Mouse (Mus musculus): ENCODE data around the gene Syne1. TPM values are rescaled to one million over a fixed set of nuclear protein-coding genes. Genes with fewer than 3 reads are reported as not detected.

Syne1 gene
- polyA plus RNA-seq, 1 experiment from 2014 or later, result 3.1 TPM

DNA sequence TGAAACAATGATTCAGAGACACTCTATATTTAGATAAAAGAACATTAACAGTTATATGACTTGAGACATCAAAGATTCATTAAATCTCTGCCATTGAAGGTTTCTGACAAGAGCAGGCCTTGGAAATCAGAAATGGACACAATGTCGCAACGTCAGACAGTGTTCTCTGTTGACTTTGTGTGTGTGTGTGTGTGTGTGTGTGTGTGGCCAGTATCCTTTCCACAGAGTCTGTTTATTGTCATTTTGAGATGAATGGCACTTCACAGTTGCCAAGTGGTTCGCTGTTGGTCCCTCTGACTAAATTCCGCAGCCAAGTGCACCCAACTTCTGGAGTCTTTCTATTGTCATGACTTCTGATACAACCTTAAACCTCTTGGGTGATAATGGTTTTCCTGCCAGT, 577.0 kb downstream of the Syne1 start:
- Histone ChIP-seq H3K36me3 (replicated peaks; ENCODE audit: control insufficient read depth, insufficient read depth, low read depth, low read length) (no peaks in the 10 kb centered on the region), H3K9me3 (replicated peaks; ENCODE audit: control insufficient read depth, low read length) (no peaks in the 10 kb centered on the region), H3K4me1 (ENCODE audit: control insufficient read depth, insufficient read depth, low read length) (no peaks in the 10 kb centered on the region), H3K4me3 (ENCODE audit: low read depth, low read length) (no peak overlapping the region), H3K27me3 (ENCODE audit: control insufficient read depth, insufficient read depth, low read length) (no peaks in the 10 kb centered on the region), H3K9ac (replicated peaks; ENCODE audit: low read length) (no peak overlapping the region), H3K27ac (replicated peaks; ENCODE audit: low read depth, low read length) (no peak overlapping the region), H3K4me2 (ENCODE audit: low read depth, low read length) (no peak overlapping the region)
- ATAC-seq (replicated peaks; ENCODE audit: insufficient number of reproducible peaks, low FRiP score, low TSS enrichment, low read depth), result no peak
- WGBS, result 86% methylated on average over 4 of the region's 4 CpGs
- DNase-seq (ENCODE audit: low spot score), result no peak

DNA sequence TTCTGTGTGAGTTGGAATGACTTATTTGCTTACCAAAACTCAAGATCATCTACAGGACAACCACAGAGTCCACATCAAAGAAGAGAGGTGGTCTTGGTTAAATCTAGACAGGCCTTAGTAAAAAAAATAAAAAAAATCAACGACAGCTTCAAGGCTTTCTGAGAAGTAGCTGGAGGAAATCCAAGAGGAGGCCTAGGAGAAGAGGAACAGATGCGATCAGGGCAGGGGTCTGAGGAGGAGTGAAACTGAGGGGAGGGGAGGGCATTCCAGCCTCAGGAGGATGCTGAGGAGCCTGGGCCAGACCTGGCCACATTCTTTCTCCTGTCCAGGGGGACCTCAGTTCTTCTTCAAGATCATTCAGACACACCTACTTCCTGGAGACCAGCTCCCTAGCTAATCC, 579.3 kb downstream of the Syne1 start:
- H3K9me3 ChIP-seq (replicated peaks; ENCODE audit: control insufficient read depth, low read length), result no peaks in the 10 kb centered on the region
- no peak overlapping the region for H3K4me2 ChIP-seq (ENCODE audit: low read depth, low read length)
- H3K36me3 ChIP-seq (replicated peaks; ENCODE audit: control insufficient read depth, insufficient read depth, low read depth, low read length), result no peaks in the 10 kb centered on the region
- no peaks in the 10 kb centered on the region for H3K27me3 ChIP-seq (ENCODE audit: control insufficient read depth, insufficient read depth, low read length)
- H3K4me1 ChIP-seq (ENCODE audit: control insufficient read depth, insufficient read depth, low read length), result no peaks in the 10 kb centered on the region
- no peak overlapping the region for H3K27ac ChIP-seq (replicated peaks; ENCODE audit: low read depth, low read length)
- no peak overlapping the region for H3K4me3 ChIP-seq (ENCODE audit: low read depth, low read length)
- WGBS, result 61% methylated on average over 2 of the region's 2 CpGs
- ATAC-seq (replicated peaks; ENCODE audit: insufficient number of reproducible peaks, low FRiP score, low TSS enrichment, low read depth) (no peak), DNase-seq (ENCODE audit: low spot score) (no peak)
- H3K9ac ChIP-seq (replicated peaks; ENCODE audit: low read length), result no peak overlapping the region

DNA sequence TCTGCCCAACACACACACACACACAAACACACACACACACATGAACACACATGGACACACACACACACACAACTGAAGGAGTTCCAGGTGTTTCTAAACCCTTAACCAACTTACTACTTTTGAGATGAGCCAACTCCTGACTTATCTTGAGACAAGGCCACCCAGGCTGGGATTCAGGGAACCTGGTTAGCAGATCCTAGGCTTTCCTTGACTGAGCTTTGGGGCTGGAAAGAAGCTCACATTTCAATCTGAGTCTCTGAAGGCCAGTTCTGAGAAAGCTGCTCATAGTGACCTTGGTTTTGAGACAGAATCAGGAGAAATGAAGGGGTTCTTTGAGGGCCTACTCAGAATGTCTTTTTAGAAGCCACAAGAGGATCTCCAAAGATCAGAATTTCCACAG, 579.7 kb downstream of the Syne1 start:
- Histone ChIP-seq H3K9me3 (replicated peaks; ENCODE audit: control insufficient read depth, low read length) (no peaks in the 10 kb centered on the region), H3K4me1 (ENCODE audit: control insufficient read depth, insufficient read depth, low read length) (no peaks in the 10 kb centered on the region), H3K27ac (replicated peaks; ENCODE audit: low read depth, low read length) (no peak overlapping the region), H3K9ac (replicated peaks; ENCODE audit: low read length) (no peak overlapping the region), H3K27me3 (ENCODE audit: control insufficient read depth, insufficient read depth, low read length) (no peaks in the 10 kb centered on the region), H3K4me2 (ENCODE audit: low read depth, low read length) (no peak overlapping the region), H3K36me3 (replicated peaks; ENCODE audit: control insufficient read depth, insufficient read depth, low read depth, low read length) (no peaks in the 10 kb centered on the region), H3K4me3 (ENCODE audit: low read depth, low read length) (no peak overlapping the region)
- ATAC-seq (replicated peaks; ENCODE audit: insufficient number of reproducible peaks, low FRiP score, low TSS enrichment, low read depth) (no peak), DNase-seq (ENCODE audit: low spot score) (no peak)

DNA sequence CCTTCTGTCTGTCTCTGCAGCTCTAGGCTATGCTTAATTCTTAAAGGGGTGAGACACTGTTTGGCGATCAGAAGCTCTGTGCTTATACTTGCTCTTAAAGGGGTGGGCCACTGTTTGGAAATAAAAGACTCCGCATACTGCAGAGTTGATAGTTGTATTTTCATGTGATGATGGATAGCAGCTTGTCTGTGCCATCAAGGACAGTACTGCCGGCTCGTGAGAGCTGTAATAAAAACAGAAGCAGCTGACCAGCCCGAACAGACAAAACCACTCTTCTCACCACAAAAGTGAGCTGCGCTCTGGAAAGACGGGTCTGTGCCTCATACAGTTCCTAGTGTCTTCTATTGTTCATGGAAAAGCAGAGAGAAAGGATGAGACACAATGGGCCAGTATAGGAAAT, 580.1 kb downstream of the Syne1 start:
- Histone ChIP-seq H3K36me3 (replicated peaks; ENCODE audit: control insufficient read depth, insufficient read depth, low read depth, low read length) (no peaks in the 10 kb centered on the region), H3K4me1 (ENCODE audit: control insufficient read depth, insufficient read depth, low read length) (no peaks in the 10 kb centered on the region), H3K4me2 (ENCODE audit: low read depth, low read length) (no peak overlapping the region), H3K9ac (replicated peaks; ENCODE audit: low read length) (no peak overlapping the region), H3K4me3 (ENCODE audit: low read depth, low read length) (no peak overlapping the region), H3K9me3 (replicated peaks; ENCODE audit: control insufficient read depth, low read length) (no peaks in the 10 kb centered on the region), H3K27ac (replicated peaks; ENCODE audit: low read depth, low read length) (no peak overlapping the region), H3K27me3 (ENCODE audit: control insufficient read depth, insufficient read depth, low read length) (no peaks in the 10 kb centered on the region)
- 78% methylated on average over 7 of the region's 7 CpGs for WGBS
- ATAC-seq (replicated peaks; ENCODE audit: insufficient number of reproducible peaks, low FRiP score, low TSS enrichment, low read depth) (no peak), DNase-seq (ENCODE audit: low spot score) (no peak)

Other genes starting within 250 kb of the Syne1 start
- 4.7 and 4.9 TPM in 2 replicates for gene Myct1, start 42.3 kb upstream of the Syne1 start, polyA plus RNA-seq (2014; fragmentation: Nextera tagmentation; extraction: Ambion mirVana)
- gene Vip, start 87.7 kb upstream of the Syne1 start, polyA plus RNA-seq (2014; fragmentation: Nextera tagmentation; extraction: Ambion mirVana), result not detected in 2 replicates

Measured in embryonic facial prominence, embryonic 11.5 days (tissue).